Mouse (Mus musculus) adrenal gland, postnatal 25 days (tissue): ENCODE data around the gene Per1. TPM values are rescaled to one million over a fixed set of nuclear protein-coding genes. Genes with fewer than 3 reads are reported as not detected.
A peak's percentile ranks its signal among the peaks of the same experiment; 100 is the strongest.
"Not testable (repeated sequence)": the region's sequence is repeated elsewhere in the genome, so short reads cannot be mapped to it uniquely, and the experiment has no call there.

Experiments
- DNase-seq: peaks from one replicate; pipeline ENCODE4 v3.0.0; 2021; ENCODE audit warnings: mixed read lengths
- total RNA-seq: library from RNA; stranded (reverse); gene quantifications from 2 replicates; pipeline ENCODE4 v1.2.3, GENCODE M21; 2021

Gene Per1
- total RNA-seq, 1 experiment from 2014 or later = 84.7 TPM

DNA sequence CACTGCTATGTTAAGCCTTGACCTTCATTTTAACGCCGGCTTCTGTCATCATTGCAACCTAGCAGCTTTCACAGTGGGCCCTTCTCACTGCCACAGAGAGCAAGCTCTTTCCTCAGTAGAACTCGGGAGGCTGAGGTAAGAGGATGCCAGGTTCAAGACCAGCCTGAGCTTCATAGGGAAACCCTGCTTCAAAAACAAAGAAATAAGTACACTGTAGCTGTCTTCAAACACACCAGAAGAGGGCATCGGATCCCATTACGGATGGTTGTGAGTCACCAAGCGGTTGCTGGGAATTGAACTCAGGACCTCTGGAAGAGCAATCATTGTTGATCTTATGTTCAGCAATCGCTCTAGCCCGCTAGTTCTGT is 14.2 kb upstream of the Per1 start:
- no peak for DNase-seq

GRCm38 (mm10) chr11:69081613-69082012 is 13.4 kb upstream of the Per1 start:
- no peak for DNase-seq

- no peak for DNase-seq
Observed at GRCm38 (mm10) chr11:69085608-69086007, 9.4 kb upstream of the Per1 start.

- DNase-seq = no peak
Observed at GRCm38 (mm10) chr11:69086390-69086789, 8.6 kb upstream of the Per1 start.

- DNase-seq = no peak
Observed at GRCm38 (mm10) chr11:69087082-69087481, 7.9 kb upstream of the Per1 start.

DNA sequence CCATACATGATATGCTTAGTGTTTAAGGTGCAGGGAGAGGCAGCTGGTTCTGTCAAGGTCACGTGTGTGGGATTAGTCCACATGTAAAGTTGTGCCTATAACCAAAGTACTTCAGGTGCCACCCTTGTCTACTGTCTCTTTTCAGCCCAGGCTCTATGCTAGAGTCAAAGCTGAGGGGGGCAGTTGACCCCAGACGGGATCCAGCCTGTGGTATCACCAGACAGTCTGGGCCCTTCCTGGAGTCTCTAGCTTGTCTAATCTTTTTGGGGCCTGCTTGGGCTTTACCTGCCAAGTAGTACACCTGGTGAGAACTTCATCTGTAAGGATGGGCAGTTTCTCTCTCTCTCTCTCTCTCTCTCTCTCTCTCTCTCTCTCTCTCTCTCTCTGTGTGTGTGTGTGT is 7.4 kb upstream of the Per1 start:
- no peak for DNase-seq

DNA sequence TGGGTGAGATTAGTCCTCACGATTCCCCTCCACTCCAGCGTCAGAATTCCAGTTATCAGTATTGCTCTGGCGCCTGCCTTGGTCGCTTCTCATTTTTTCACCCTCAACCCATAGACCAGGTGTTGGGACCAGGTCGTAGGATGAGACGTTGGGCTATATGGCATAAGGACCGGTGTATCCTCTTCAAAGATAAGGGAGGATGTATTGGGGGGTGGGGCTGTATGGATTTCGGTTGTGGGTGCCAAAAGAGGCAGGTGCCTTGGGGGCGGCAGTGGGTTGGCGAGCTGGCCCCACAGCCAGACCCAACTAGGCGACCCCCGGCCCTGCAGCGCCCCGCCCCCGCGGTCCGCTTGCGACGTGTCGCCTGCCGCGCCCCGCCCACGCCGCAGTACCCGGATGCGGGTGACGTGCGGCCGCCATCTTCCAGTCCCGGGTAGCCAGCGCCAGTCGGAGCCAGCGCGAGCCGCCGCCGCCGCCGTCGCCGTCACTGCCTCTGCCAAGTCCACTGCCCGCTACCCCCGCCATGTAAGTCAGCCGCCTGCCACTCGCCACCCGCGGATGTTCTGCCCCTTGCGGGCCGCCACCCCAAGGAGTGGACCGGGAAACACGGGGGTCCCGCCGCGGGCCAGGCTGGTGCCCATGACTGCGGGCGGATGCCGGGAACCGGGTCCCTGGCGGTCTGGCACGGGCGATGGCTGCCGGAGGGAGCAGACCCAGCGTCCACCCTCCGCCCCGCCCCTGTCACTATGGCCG is 6.7 kb upstream of the Per1 start, which contains the start of gene Vamp2:
Gene Vamp2 (plus strand): TSS at position 388 of the 753 bp plus-strand sequence.
- DNase-seq = peak; percentile 92

DNA sequence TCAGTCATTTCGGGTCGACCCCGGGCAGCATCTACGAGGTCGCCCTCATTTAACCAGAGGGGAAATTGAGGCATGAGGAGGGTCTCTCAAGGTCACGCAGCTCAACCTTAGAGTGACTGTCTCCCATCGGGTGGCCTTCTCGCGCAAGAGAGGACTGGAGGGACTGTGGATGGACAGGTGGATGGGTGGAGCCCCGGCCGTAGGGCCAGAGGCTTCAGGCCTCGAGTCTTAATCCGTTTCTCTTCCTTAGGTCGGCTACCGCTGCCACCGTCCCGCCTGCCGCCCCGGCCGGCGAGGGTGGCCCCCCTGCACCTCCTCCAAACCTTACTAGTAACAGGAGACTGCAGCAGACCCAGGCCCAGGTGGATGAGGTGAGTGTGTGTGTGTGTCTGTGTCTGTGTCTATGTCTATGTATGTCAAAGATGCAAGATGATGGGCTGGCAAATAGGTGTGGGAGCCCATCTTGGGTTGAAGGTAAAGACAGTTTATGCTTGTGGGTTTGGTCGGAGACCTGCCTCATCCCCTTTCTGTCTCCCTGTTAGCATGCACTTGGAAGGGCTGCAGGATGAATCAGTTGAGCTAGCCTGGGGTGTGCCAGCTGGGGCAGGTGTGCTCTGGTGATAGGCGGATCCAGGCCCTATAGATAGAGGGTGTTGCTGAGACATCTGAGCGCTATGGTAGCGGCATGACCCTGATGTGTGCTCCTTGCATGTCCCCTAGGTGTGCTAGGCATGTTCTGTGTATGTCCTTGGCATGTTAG is 6.0 kb upstream of the Per1 start:
- DNase-seq = no peak

DNA sequence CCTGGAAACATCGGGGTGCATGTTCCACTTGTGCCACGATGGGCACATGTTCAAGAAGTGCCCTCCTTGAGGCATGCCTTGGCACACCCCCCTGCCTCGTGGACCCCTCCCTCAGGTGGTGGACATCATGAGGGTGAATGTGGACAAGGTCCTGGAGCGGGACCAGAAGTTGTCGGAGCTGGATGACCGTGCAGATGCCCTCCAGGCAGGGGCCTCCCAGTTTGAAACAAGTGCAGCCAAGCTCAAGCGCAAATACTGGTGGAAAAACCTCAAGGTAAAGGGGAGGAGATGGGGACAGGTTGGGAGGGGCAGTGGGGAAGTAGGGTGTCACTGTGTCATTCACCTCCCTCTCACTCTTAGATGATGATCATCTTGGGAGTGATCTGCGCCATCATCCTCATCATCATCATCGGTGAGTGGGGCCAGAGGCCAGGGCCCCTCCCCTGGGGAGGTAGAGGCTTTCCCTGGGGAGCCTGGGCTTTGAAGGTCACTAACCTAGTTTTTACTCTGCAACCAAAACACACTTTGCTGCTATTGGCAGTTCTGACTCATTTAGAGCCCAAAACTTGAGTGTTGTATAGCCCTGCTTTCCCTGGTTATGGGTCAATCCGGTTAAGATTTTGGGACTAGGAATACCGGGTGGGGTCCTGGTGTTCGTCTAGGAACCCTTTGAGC is 5.3 kb upstream of the Per1 start:
- no peak for DNase-seq

GRCm38 (mm10) chr11:69090367-69090766 is 4.7 kb upstream of the Per1 start:
- no peak for DNase-seq

DNA sequence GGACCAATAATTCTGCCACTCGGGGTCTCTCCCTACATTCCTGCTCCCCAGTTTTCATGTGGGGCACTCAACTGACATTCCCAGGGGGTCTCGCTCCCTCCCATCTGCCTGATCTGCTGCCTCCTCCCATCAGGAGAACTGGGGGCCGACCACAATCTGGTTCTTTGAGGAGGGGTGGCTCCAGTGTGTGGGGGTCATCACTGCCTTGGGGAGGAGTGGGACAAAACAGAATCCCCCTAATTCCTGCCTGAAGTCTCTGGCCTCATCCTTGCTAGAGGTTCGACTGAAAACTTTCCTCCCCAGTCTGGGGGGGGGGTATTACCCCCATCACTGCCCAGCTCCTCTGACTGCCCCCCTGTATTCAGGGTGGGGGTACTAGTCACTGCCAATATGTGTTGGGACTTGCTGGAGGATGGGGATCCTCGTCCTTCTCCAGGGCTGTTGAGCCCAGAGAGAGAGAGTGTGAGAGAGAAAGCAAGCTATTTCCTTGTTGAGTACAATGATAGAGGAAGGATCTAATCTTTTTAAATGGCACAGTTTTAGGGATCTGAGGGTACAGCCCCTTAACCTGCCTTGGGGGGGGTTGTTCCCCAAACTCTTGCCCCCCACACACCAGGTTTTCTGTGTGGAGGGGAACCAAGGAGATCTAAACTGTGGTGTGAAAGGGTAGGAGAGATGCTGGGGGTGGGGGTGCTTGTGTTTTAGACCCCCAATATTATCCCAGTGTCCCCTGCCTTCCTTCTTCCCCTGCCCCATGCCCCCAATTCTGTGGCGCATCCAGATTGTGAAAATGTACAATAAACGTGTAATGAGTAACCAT is 3.2 kb upstream of the Per1 start:
- no peak for DNase-seq

DNA sequence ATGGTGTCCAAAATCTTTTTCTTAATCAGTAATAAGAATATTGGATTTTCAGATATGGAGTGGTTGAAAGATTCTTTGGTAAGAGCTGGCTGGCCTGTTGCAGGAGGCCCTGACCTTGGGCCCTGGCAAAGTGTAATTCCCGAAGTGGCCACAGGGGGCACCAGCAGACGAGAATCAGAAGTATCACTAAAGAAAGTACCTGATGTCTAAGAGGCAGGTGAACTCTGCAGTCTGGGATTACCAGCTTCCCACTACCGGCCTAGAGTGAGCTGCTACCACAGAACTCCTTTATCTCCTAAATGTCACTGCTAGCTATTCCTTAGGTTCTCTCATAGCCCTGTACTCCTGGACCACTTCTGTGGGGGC is 2.6 kb upstream of the Per1 start:
- peak; percentile 90 for DNase-seq

- no peak for DNase-seq
Observed at GRCm38 (mm10) chr11:69092871-69093270, 2.1 kb upstream of the Per1 start.

DNA sequence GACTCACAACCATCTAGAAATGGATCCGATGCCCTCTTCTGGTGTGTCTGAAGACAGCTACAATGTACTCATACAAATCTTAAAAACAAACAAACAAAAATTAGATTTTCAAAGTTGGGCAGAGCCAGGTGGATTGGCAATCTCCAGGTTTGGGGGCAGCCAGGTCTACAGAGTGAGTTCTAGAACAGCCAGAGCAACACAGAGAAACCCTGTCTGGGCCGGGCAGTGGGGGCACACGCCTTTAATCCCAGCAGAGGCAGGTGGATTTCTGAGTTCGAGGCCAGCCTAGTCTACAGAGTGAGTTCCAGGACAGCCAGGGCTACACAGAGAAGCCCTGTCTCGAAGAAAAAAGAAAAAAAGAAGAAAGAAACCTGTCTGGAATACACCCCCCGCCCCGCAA is 1.2 kb upstream of the Per1 start:
- DNase-seq = not testable (repeated sequence)

DNA sequence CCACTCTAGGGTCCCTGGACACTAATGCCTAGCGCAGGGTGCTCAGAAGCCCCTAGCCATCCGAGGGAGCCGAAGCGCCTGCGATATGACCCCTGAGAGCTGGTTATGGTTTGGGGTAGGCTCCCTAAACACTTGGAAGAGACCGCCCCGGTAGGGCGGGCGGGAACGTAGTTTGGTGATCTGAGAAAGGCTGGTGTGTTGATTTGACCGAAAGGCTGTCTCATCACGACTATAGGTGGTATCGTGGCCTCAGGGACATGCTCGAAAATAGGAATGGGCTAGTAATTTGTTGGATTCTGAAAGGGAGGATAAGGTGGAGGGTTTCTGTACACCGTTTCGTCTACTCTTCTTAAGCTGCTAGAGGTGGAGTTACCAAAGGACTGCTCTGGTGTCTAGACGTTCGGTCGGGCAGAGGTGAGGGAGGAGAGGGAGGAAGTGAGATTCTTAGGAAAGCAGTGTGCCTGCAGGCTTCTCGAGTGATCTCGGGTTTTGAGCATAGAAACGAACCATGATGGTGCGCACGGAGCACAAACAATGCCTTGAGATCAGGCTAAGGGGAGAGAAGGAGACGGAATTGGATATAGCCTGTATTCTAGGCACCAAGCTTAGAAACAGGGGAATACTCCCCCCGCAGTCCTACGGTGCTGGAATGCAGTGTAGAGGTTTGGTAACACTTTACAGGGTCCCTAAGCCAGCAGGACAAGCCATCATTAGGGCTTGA is 654 bp downstream of the Per1 start:
- no peak for DNase-seq

GRCm38 (mm10) chr11:69096360-69096986 is 1.5 kb downstream of the Per1 start:
- DNase-seq = no peak

GRCm38 (mm10) chr11:69096987-69097900 is 2.2 kb downstream of the Per1 start:
- DNase-seq = peak; percentile 99

GRCm38 (mm10) chr11:69098039-69098761 is 3.2 kb downstream of the Per1 start:
- DNase-seq = no peak

- peak; percentile 98 for DNase-seq
Observed at GRCm38 (mm10) chr11:69098762-69099091, 3.7 kb downstream of the Per1 start.
